Mouse (Mus musculus): Measurements from ENCODE around the gene Usp1. TPM values are rescaled to one million over a fixed set of nuclear protein-coding genes. Genes with fewer than 3 reads are reported as not detected.

Gene Usp1
- polyA plus RNA-seq, 1 experiment from 2014 or later, result 54.4 TPM

DNA sequence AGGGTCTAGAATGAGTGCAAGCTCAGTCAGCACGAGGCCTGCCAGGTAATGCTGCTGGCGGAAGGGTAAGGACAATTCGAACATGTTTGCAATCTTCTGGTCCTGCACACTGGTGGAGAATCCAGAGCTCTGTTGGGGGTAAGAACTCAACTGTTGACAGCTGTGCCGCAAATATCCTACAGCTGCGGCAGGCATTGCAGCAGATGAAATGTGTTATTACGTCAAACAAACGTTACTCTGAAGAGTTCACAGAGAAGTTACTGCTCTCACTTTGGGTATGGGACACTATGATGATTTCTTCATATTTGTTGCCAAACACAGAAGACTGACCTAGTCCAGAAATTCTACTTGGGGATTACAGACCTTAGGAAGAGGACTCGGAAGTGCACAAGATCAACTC, 61.1 kb downstream of the Usp1 start:
- Histone ChIP-seq H3K9ac (ENCODE audit: low read length) (no peak overlapping the region), H3K4me3 (ENCODE audit: control insufficient read depth in 1 of 2, insufficient read depth in 1 of 2, low read depth in 1 of 2, low read length in 2 of 2) (no peak overlapping the region), H3K4me2 (ENCODE audit: low read length) (no peak overlapping the region), H3K36me3 (ENCODE audit: control insufficient read depth, insufficient read depth, low read length) (peaks cover 49% of the 10 kb centered on the region), H3K4me1 (ENCODE audit: control insufficient read depth in 2 of 2, insufficient read depth in 2 of 2, low read length in 2 of 2) (no peaks in the 10 kb centered on the region), H3K27ac (replicated peaks in 1 of 2; ENCODE audit: control insufficient read depth in 1 of 2, insufficient read depth in 1 of 2, low read depth in 2 of 2, low read length in 2 of 2) (no peak overlapping the region), H3K9me3 (ENCODE audit: control insufficient read depth, low read length) (no peaks in the 10 kb centered on the region), H3K27me3 (ENCODE audit: control insufficient read depth, insufficient read depth, low read length) (no peaks in the 10 kb centered on the region)
- ATAC-seq (ENCODE audit: insufficient number of reproducible peaks, insufficient read depth, low FRiP score, low read depth), result no peak
- 77% methylated on average over 8 of the region's 8 CpGs for WGBS

Other genes with a start within 250 kb of the Usp1 start
- not detected in 2 replicates for gene L1td1, start 197.1 kb upstream of the Usp1 start, polyA plus RNA-seq (2014; fragmentation: Nextera tagmentation; extraction: Ambion mirVana)
- 0.70 and 0.84 TPM in 2 replicates for gene Kank4, start 106.3 kb upstream of the Usp1 start, polyA plus RNA-seq (2014; fragmentation: Nextera tagmentation; extraction: Ambion mirVana)
- not detected in 2 replicates for gene I0C0044D17Rik, start 100.0 kb upstream of the Usp1 start, polyA plus RNA-seq (2014; fragmentation: Nextera tagmentation; extraction: Ambion mirVana)
- 0.63 and 0.70 TPM in 2 replicates for gene Angptl3, start 107.1 kb downstream of the Usp1 start, polyA plus RNA-seq (2014; fragmentation: Nextera tagmentation; extraction: Ambion mirVana)
- gene Dock7, start 197.1 kb downstream of the Usp1 start, polyA plus RNA-seq (2014; fragmentation: Nextera tagmentation; extraction: Ambion mirVana), result 33.4 and 34.4 TPM in 2 replicates